Mouse (Mus musculus) intestine, embryonic 14.5 days (tissue): ENCODE results near the gene Slc8a1. TPM values are rescaled to one million over a fixed set of nuclear protein-coding genes. Genes with fewer than 3 reads are reported as not detected.

Experiments used
- ATAC-seq: fragments of 200-750 bp; cut with Nextera tagmentation; replicated peaks from 2 replicates; pipeline ENCODE4 v1.8.0; 2017; ENCODE audit warnings: low read depth, moderate number of reproducible peaks, moderate TSS enrichment, moderate library complexity; ENCODE audit not compliant: low FRiP score, low TSS enrichment
- DNase-seq: peaks from one replicate; pipeline ENCODE4 v3.0.0-alpha.2; 2018; ENCODE audit warnings: low spot score
- H3K27ac ChIP-seq: fragments of 300-500 bp; sonication (generic); 2 replicates; pipeline ENCODE4 v1.5.1; 2014; ENCODE audit warnings: low read depth, mild to moderate bottlenecking, control low read depth
- H3K27me3 ChIP-seq: fragments of 300-500 bp; sonication (generic); replicated peaks from 2 replicates; pipeline ENCODE4 v1.6.1; 2014; ENCODE audit warnings: low read length, control low read depth; ENCODE audit not compliant: control insufficient read depth, insufficient read depth
- H3K36me3 ChIP-seq: fragments of 300-500 bp; sonication (generic); 2 replicates; pipeline ENCODE4 v1.6.1; 2014; ENCODE audit warnings: low read length, control low read depth; ENCODE audit not compliant: control insufficient read depth, insufficient read depth
- H3K4me1 ChIP-seq: fragments of 300-500 bp; sonication (generic); replicated peaks from 2 replicates; pipeline ENCODE4 v1.6.1; 2014; ENCODE audit warnings: low read length, control low read depth, mixed read lengths; ENCODE audit not compliant: control insufficient read depth, insufficient read depth
- H3K4me2 ChIP-seq: fragments of 300-500 bp; sonication (generic); 2 replicates; pipeline ENCODE4 v1.6.1; 2014; ENCODE audit warnings: low read length
- H3K4me3 ChIP-seq: fragments of 300-500 bp; sonication (generic); 2 replicates; pipeline ENCODE4 v1.5.1; 2014; ENCODE audit warnings: low read depth, low read length, control low read depth, mixed read lengths
- H3K9ac ChIP-seq: fragments of 300-500 bp; sonication (generic); 2 replicates; pipeline ENCODE4 v1.6.1; 2014; ENCODE audit warnings: mild to moderate bottlenecking, low read length
- H3K9me3 ChIP-seq: fragments of 300-500 bp; sonication (generic); 2 replicates; pipeline ENCODE4 v1.6.1; 2016; ENCODE audit warnings: low read length, control low read depth; ENCODE audit not compliant: control insufficient read depth
- WGBS: fragments of 180-500 bp; shearing (Covaris S2); extraction: QIAGEN DNeasy Blood & Tissue Kit; methylation state at CpG from one replicate; pipeline ENCODE4 v1.1.7; 2014; 5-methylcytosine and 5-hydroxymethylcytosine counted together
- polyA plus RNA-seq: library from polyadenylated mRNA; unstranded; fragments of >200 nt; fragmentation: Nextera tagmentation; extraction: Ambion mirVana; gene quantifications from 2 replicates; pipeline ENCODE4 v1.2.1, GENCODE M21; 2014

Gene Slc8a1
- polyA plus RNA-seq, 1 experiment from 2014 or later: 9.2 TPM

- DNase-seq (no peak), ATAC-seq (no peak)
- H3K9me3 ChIP-seq: no peaks in the 10 kb centered on the region
- H3K4me1 ChIP-seq: no peaks in the 10 kb centered on the region
- H3K4me2 ChIP-seq: no peak overlapping the region
- no peak overlapping the region for H3K27ac ChIP-seq
- WGBS: 83% methylated on average over 5 of the region's 5 CpGs
- no peaks in the 10 kb centered on the region for H3K36me3 ChIP-seq
- H3K4me3 ChIP-seq: no peak overlapping the region
- H3K27me3 ChIP-seq: no peaks in the 10 kb centered on the region
- no peak overlapping the region for H3K9ac ChIP-seq
These were observed 192.2 kb downstream of the Slc8a1 start for GRCm38 (mm10) chr17:81546012-81546411.

GRCm38 (mm10) chr17:81544926-81545325 lies 193.3 kb downstream of the Slc8a1 start:
- Histone ChIP-seq H3K4me3 (no peak overlapping the region), H3K27ac (no peak overlapping the region), H3K4me2 (no peak overlapping the region), H3K9me3 (no peaks in the 10 kb centered on the region), H3K4me1 (no peaks in the 10 kb centered on the region), H3K27me3 (no peaks in the 10 kb centered on the region), H3K36me3 (no peaks in the 10 kb centered on the region), H3K9ac (no peak overlapping the region)
- 79% methylated on average over 3 of the region's 3 CpGs for WGBS
- DNase-seq (no peak), ATAC-seq (no peak)

- DNase-seq (no peak), ATAC-seq (no peak)
- H3K27me3 ChIP-seq: no peaks in the 10 kb centered on the region
- no peak overlapping the region for H3K27ac ChIP-seq
- H3K4me3 ChIP-seq: no peak overlapping the region
- H3K4me2 ChIP-seq: no peak overlapping the region
- H3K4me1 ChIP-seq: no peaks in the 10 kb centered on the region
- H3K9ac ChIP-seq: no peak overlapping the region
- no peaks in the 10 kb centered on the region for H3K9me3 ChIP-seq
- 86% methylated on average over 12 of the region's 12 CpGs for WGBS
- H3K36me3 ChIP-seq: no peaks in the 10 kb centered on the region
These were observed 195.6 kb downstream of the Slc8a1 start for GRCm38 (mm10) chr17:81542313-81543185.

- H3K4me1 ChIP-seq: no peaks in the 10 kb centered on the region
- DNase-seq: no peak
- no peaks in the 10 kb centered on the region for H3K36me3 ChIP-seq
- H3K27ac ChIP-seq: no peak overlapping the region
- ATAC-seq: no peak
- WGBS: 65% methylated on average over 9 of the region's 9 CpGs
- no peak overlapping the region for H3K9ac ChIP-seq
- no peak overlapping the region for H3K4me2 ChIP-seq
- no peaks in the 10 kb centered on the region for H3K9me3 ChIP-seq
- H3K4me3 ChIP-seq: no peak overlapping the region
- H3K27me3 ChIP-seq: no peaks in the 10 kb centered on the region
These were observed 199.7 kb downstream of the Slc8a1 start for GRCm38 (mm10) chr17:81538163-81539160.

GRCm38 (mm10) chr17:81536093-81536492 lies 202.1 kb downstream of the Slc8a1 start:
- no peak overlapping the region for H3K9ac ChIP-seq
- H3K27me3 ChIP-seq: no peaks in the 10 kb centered on the region
- H3K9me3 ChIP-seq: no peaks in the 10 kb centered on the region
- no peak overlapping the region for H3K4me3 ChIP-seq
- no peaks in the 10 kb centered on the region for H3K36me3 ChIP-seq
- no peak overlapping the region for H3K4me2 ChIP-seq
- WGBS: 90% methylated on average over 3 of the region's 3 CpGs
- ATAC-seq: no peak
- DNase-seq: no peak
- no peak overlapping the region for H3K27ac ChIP-seq
- no peaks in the 10 kb centered on the region for H3K4me1 ChIP-seq

- H3K36me3 ChIP-seq: no peaks in the 10 kb centered on the region
- no peaks in the 10 kb centered on the region for H3K27me3 ChIP-seq
- DNase-seq: no peak
- H3K9ac ChIP-seq: no peak overlapping the region
- peak overlapping the region; percentile 57; the same call in 1 of the 2 replicates for H3K27ac ChIP-seq
- no peak for ATAC-seq
- H3K4me3 ChIP-seq: no peak overlapping the region
- H3K4me1 ChIP-seq: no peaks in the 10 kb centered on the region; the same call in 1 of the 2 replicates
- no peaks in the 10 kb centered on the region for H3K9me3 ChIP-seq
- 26% methylated on average over 2 of the region's 2 CpGs for WGBS
- no peak overlapping the region for H3K4me2 ChIP-seq
These were observed 208.3 kb downstream of the Slc8a1 start for GRCm38 (mm10) chr17:81529849-81530248.

- no peak overlapping the region for H3K4me2 ChIP-seq
- no peaks in the 10 kb centered on the region for H3K36me3 ChIP-seq
- H3K4me3 ChIP-seq: no peak overlapping the region
- DNase-seq (no peak), ATAC-seq (no peak)
- H3K27me3 ChIP-seq: no peaks in the 10 kb centered on the region
- WGBS: 83% methylated on average over 4 of the region's 4 CpGs
- no peaks in the 10 kb centered on the region for H3K9me3 ChIP-seq
- H3K4me1 ChIP-seq: no peaks in the 10 kb centered on the region; the same call in 1 of the 2 replicates
- no peak overlapping the region for H3K9ac ChIP-seq
- H3K27ac ChIP-seq: no peak overlapping the region; the same call in 1 of the 2 replicates
These were observed 209.2 kb downstream of the Slc8a1 start for GRCm38 (mm10) chr17:81528940-81529339.

GRCm38 (mm10) chr17:81526463-81526862 lies 211.7 kb downstream of the Slc8a1 start:
- H3K27ac ChIP-seq: no peak overlapping the region
- DNase-seq (no peak), ATAC-seq (no peak)
- H3K4me3 ChIP-seq: no peak overlapping the region
- no peaks in the 10 kb centered on the region for H3K9me3 ChIP-seq
- H3K4me1 ChIP-seq: no peaks in the 10 kb centered on the region; the same call in 1 of the 2 replicates
- H3K27me3 ChIP-seq: no peaks in the 10 kb centered on the region
- no peaks in the 10 kb centered on the region for H3K36me3 ChIP-seq
- no peak overlapping the region for H3K9ac ChIP-seq
- 94% methylated on average over 3 of the region's 3 CpGs for WGBS
- H3K4me2 ChIP-seq: no peak overlapping the region
